14 mouse cellular contexts compared by ENCODE assay signal in genomic region chr9:66352704-66353103, GRCm38 (mm10). TPM values are rescaled to one million over a fixed set of nuclear protein-coding genes. Genes with fewer than 3 reads are reported as not detected.
DNase-seq lines count a peak whose midpoint lies in the region; ATAC-seq and TF ChIP-seq lines count a peak whose summit lies in the region.
"Had no signal": no experiment of that assay in that cellular context is flagged by ENCODE, and none has a peak within 500 bp of the region (broad histone marks: within the 10 kb centered on the region; RNA-seq: fewer than 3 reads in every experiment).

No protein-coding gene starts in this region.

- H3K9me3 ChIP-seq in forebrain, embryonic 14.5 days (replicated peaks; ENCODE audit: control insufficient read depth, low read length), result no peaks in the 10 kb centered on the region
- no peaks in the 10 kb centered on the region for H3K9me3 ChIP-seq in forebrain, postnatal 0 days (ENCODE audit: low read length)
- no peaks in the 10 kb centered on the region for H3K9me3 ChIP-seq in midbrain, embryonic 12.5 days
- no peaks in the 10 kb centered on the region for H3K9me3 ChIP-seq in midbrain, embryonic 10.5 days (replicated peaks)
- H3K9me3 ChIP-seq in liver, embryonic 15.5 days (replicated peaks), result no peaks in the 10 kb centered on the region

- TF ChIP-seq CTCF in forebrain, postnatal 0 days (IDR thresholded peaks at IDR 0.05; ENCODE audit: low read depth), result no peak
- no peak for TF ChIP-seq CTCF in thymus, adult 2 months (IDR thresholded peaks at IDR 0.05; ENCODE audit: borderline replicate concordance, control insufficient read depth, extremely low read depth, insufficient read depth, low read length, poor library complexity)

- no peak for TF ChIP-seq POLR2A in thymus, adult 2 months (IDR thresholded peaks at IDR 0.05; ENCODE audit: control insufficient read depth, extremely low read depth, insufficient read depth, low read length, poor library complexity)

- peak overlapping the region; percentile 78; the same call in 1 of the 2 replicates for H3K4me2 ChIP-seq in forebrain, embryonic 14.5 days (ENCODE audit: low read length)
- H3K4me2 ChIP-seq in forebrain, postnatal 0 days (ENCODE audit: low read depth), result no peak overlapping the region
- peak overlapping the region; percentile 85 for H3K4me2 ChIP-seq in midbrain, embryonic 12.5 days (replicated peaks)
- peak overlapping the region; percentile 86 for H3K4me2 ChIP-seq in liver, embryonic 15.5 days

- no peaks in the 10 kb centered on the region for H3K27me3 ChIP-seq in forebrain, embryonic 14.5 days (replicated peaks; ENCODE audit: control insufficient read depth, insufficient read depth, low read length)
- H3K27me3 ChIP-seq in forebrain, postnatal 0 days (ENCODE audit: insufficient read depth, low read length), result no peaks in the 10 kb centered on the region
- no peaks in the 10 kb centered on the region for H3K27me3 ChIP-seq in midbrain, embryonic 12.5 days
- peaks cover 4% of the 10 kb centered on the region; the same call in 1 of the 2 replicates for H3K27me3 ChIP-seq in midbrain, embryonic 10.5 days (ENCODE audit: low read depth, poor library complexity, severe bottlenecking)
- H3K27me3 ChIP-seq in liver, embryonic 15.5 days, result no peaks in the 10 kb centered on the region
- no peaks in the 10 kb centered on the region for H3K27me3 ChIP-seq in thymus, adult 2 months (ENCODE audit: control insufficient read depth, insufficient read depth, low read length)

- no peak for DNase-seq in forebrain, embryonic 14.5 days (ENCODE audit: low spot score)
- DNase-seq in forebrain, postnatal 0 days, result no peak
- DNase-seq in midbrain, embryonic 10.5 days (ENCODE audit: low spot score), result no peak
- no peak for DNase-seq in thymus, postnatal 0 days (ENCODE audit: low spot score)
- no peak for DNase-seq in adrenal gland, postnatal 25 days
- DNase-seq in thymus, adult 2 months, result no peak
- DNase-seq: adrenal gland, adult 2 months; cerebellum, postnatal 10 days; gastrocnemius, postnatal 10 days; kidney, adult 9 months; spleen, adult 18-20 months; thymus, postnatal 4 days had no signal

- no peak overlapping the region for H3K4me3 ChIP-seq in forebrain, embryonic 14.5 days (ENCODE audit: low read depth, low read length)
- H3K4me3 ChIP-seq in forebrain, postnatal 0 days (ENCODE audit: low read depth, low read length), result no peak overlapping the region
- no peak overlapping the region for H3K4me3 ChIP-seq in midbrain, embryonic 12.5 days
- no peak overlapping the region for H3K4me3 ChIP-seq in midbrain, embryonic 10.5 days
- H3K4me3 ChIP-seq in liver, embryonic 15.5 days (replicated peaks), result peak overlapping the region; percentile 95
- H3K4me3 ChIP-seq in thymus, adult 2 months (ENCODE audit: control insufficient read depth, insufficient read depth, low read length), result no peak overlapping the region

- peaks cover 14% of the 10 kb centered on the region for H3K4me1 ChIP-seq in forebrain, embryonic 14.5 days (ENCODE audit: control insufficient read depth, insufficient read depth, low read length)
- peaks cover 4% of the 10 kb centered on the region; the same call in 1 of the 2 replicates for H3K4me1 ChIP-seq in forebrain, postnatal 0 days (ENCODE audit: insufficient read depth)
- peaks cover 19% of the 10 kb centered on the region for H3K4me1 ChIP-seq in midbrain, embryonic 12.5 days
- peaks cover 28% of the 10 kb centered on the region for H3K4me1 ChIP-seq in midbrain, embryonic 10.5 days
- peaks cover 49% of the 10 kb centered on the region for H3K4me1 ChIP-seq in liver, embryonic 15.5 days (replicated peaks)
- peaks cover 3% of the 10 kb centered on the region; the same call in 1 of the 2 replicates for H3K4me1 ChIP-seq in thymus, adult 2 months (replicated peaks; ENCODE audit: control insufficient read depth, insufficient read depth, low read length)

- no peak overlapping the region for H3K27ac ChIP-seq in forebrain, embryonic 14.5 days (ENCODE audit: low read depth, low read length)
- H3K27ac ChIP-seq in forebrain, postnatal 0 days (ENCODE audit: low read depth, low read length), result no peak overlapping the region
- no peak overlapping the region for H3K27ac ChIP-seq in midbrain, embryonic 12.5 days (replicated peaks)
- no peak overlapping the region for H3K27ac ChIP-seq in midbrain, embryonic 10.5 days (replicated peaks)
- H3K27ac ChIP-seq in liver, embryonic 15.5 days (replicated peaks), result peak overlapping the region; percentile 77
- no peak overlapping the region for H3K27ac ChIP-seq in thymus, adult 2 months (ENCODE audit: control insufficient read depth, insufficient read depth, low read length)

- ATAC-seq in forebrain, embryonic 14.5 days, result no peak
- ATAC-seq in forebrain, postnatal 0 days, result no peak
- ATAC-seq in midbrain, embryonic 12.5 days (ENCODE audit: low FRiP score, low read depth), result no peak
- ATAC-seq in liver, embryonic 15.5 days (ENCODE audit: insufficient read depth), result no peak

- H3K36me3 ChIP-seq in forebrain, embryonic 14.5 days (ENCODE audit: control insufficient read depth, insufficient read depth, low read length), result no peaks in the 10 kb centered on the region
- no peaks in the 10 kb centered on the region for H3K36me3 ChIP-seq in forebrain, postnatal 0 days (ENCODE audit: insufficient read depth)
- no peaks in the 10 kb centered on the region for H3K36me3 ChIP-seq in midbrain, embryonic 12.5 days
- no peaks in the 10 kb centered on the region for H3K36me3 ChIP-seq in midbrain, embryonic 10.5 days
- peaks cover 6% of the 10 kb centered on the region for H3K36me3 ChIP-seq in liver, embryonic 15.5 days (replicated peaks)
- no peaks in the 10 kb centered on the region for H3K36me3 ChIP-seq in thymus, adult 2 months (ENCODE audit: control insufficient read depth, insufficient read depth, low read length)

- WGBS in forebrain, embryonic 14.5 days, result 73% methylated on average over 2 of the region's 2 CpGs
- 65% methylated on average over 2 of the region's 2 CpGs for WGBS in forebrain, postnatal 0 days
- WGBS in midbrain, embryonic 12.5 days, result 84% methylated on average over 2 of the region's 2 CpGs
- 78% methylated on average over 2 of the region's 2 CpGs for WGBS in midbrain, embryonic 10.5 days
- WGBS in liver, embryonic 15.5 days (ENCODE audit: insufficient replicate concordance), result 74% methylated on average over 2 of the region's 2 CpGs
- WGBS in thymus, adult 2 months, result 90% methylated on average over 2 of the region's 2 CpGs

- H3K9ac ChIP-seq in forebrain, embryonic 14.5 days (ENCODE audit: low read length), result no peak overlapping the region
- H3K9ac ChIP-seq in forebrain, postnatal 0 days, result no peak overlapping the region
- no peak overlapping the region for H3K9ac ChIP-seq in midbrain, embryonic 12.5 days (replicated peaks)
- H3K9ac ChIP-seq in liver, embryonic 15.5 days, result peak overlapping the region; percentile 45

RNA-seq across cellular contexts. Expression of gene Herc1, which starts 2.5 kb away (rescaled TPM):
- polyA plus RNA-seq in forebrain, embryonic 14.5 days (2014; fragmentation: Nextera tagmentation; extraction: Ambion mirVana), result 31.9 and 44.3 TPM in 2 replicates
- 89.8 and 107 TPM in 2 replicates for total RNA-seq in forebrain, postnatal 0 days (2014; rRNA removed)
- 16.4 and 27.3 TPM in 2 replicates for polyA plus RNA-seq in forebrain, postnatal 0 days (2015; fragmentation: Nextera tagmentation; extraction: Ambion mirVana)
- polyA plus RNA-seq in midbrain, embryonic 12.5 days (2016; fragmentation: Nextera tagmentation; extraction: Ambion mirVana), result 49.4 and 53.9 TPM in 2 replicates
- polyA plus RNA-seq in midbrain, embryonic 10.5 days (2016; fragmentation: Nextera tagmentation; extraction: Ambion mirVana), result 26.1 and 30.8 TPM in 2 replicates
- polyA plus RNA-seq in liver, embryonic 15.5 days (2015; fragmentation: Nextera tagmentation; extraction: Ambion mirVana), result 27.3 and 30.6 TPM in 2 replicates
- polyA plus RNA-seq in thymus, postnatal 0 days (2015; fragmentation: Nextera tagmentation; extraction: Ambion mirVana), result 14.9 and 20.9 TPM in 2 replicates
- 47.0 and 52.6 TPM in 2 replicates for total RNA-seq in adrenal gland, postnatal 25 days (2021)
- polyA plus RNA-seq in thymus, adult 2 months (2012; rRNA removed), result 28.2 and 28.6 TPM in 2 replicates
